Mouse (Mus musculus): ENCODE results near the gene Mccc1. TPM values are rescaled to one million over a fixed set of nuclear protein-coding genes. Genes with fewer than 3 reads are reported as not detected.

Gene Mccc1
- total RNA-seq, 2 experiments from 2014 or later, result 27.2 to 33.1 TPM

- DNase-seq (ENCODE audit: extremely low spot score in 1 of 2, low spot score in 2 of 2), result no peak
- intact Hi-C loops (cut with DNase I), result loop anchor here (5.0 to 10.0 kb wide), 2 partner anchors 92 to 136 kb away; no protein-coding TSS in a partner anchor
Measured at GRCm38 (mm10) chr3:35970441-35970840, 30.0 kb downstream of the Mccc1 start.

GRCm38 (mm10) chr3:35967366-35967921 is 33.0 kb downstream of the Mccc1 start:
- DNase-seq (ENCODE audit: extremely low spot score in 1 of 2, low spot score in 2 of 2), result no peak
- intact Hi-C loops (cut with DNase I), result no loop called here

DNA sequence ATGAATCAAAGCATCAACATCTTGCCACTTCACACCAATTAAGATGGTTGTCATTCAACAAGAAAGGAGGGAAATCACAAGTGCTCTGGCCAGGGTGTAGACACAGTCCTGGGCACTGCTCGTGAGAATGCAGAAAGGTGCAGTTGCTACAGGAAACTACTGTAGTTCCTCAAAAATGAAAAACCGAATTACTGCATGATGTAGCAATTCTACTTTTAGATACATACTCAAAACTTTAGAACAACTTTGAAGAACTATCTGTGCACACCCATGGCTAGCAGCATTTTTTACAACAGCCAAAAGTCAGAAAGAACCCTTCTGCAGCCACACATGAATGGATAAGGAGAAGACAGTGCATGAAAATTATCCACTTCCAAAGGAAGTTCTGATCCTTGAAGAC is 34.0 kb downstream of the Mccc1 start:
- DNase-seq (ENCODE audit: extremely low spot score in 1 of 2, low spot score in 2 of 2), result no peak
- intact Hi-C loops (cut with DNase I), result no loop called here

DNA sequence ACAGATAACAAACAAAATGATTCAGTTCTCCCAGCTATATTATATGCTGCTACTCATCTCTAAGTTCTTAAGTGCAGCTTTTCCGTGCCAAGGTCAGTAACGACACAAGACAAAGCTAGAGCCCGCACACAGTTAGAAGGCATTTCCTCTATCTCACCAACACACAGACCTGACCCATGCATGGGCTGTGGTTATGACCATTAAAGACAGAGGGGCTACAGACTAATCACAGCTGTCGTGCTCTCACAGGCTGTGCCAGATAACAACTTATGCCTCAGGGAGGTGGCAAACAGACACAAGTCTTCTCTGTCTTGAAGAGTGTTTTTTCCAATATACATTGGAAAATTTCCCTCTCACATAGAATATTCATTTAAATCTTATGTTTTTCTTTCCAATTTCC is 35.5 kb downstream of the Mccc1 start:
- intact Hi-C loops (cut with DNase I), result no loop called here
- DNase-seq (ENCODE audit: extremely low spot score in 1 of 2, low spot score in 2 of 2), result no peak

DNA sequence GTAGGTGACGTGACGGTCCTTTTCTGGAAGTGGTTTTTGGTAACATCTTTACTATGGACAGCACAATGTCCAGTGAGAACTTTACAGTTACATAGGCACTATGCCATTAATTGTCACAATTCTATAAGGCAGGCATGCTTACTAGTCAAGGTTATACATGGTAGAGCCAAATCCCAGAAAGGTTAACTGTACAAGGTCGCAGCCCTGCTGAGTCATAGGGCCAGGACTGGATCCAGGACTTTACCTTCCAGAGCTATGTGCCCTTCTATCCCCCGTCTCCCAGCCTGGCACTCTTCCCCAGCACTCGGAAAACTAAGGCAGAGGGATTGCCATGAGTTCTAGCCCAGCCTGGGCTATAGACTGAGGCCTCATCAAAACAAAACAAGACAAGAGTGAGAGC is 36.6 kb downstream of the Mccc1 start:
- DNase-seq (ENCODE audit: extremely low spot score in 1 of 2, low spot score in 2 of 2), result no peak
- intact Hi-C loops (cut with DNase I), result no loop called here

DNA sequence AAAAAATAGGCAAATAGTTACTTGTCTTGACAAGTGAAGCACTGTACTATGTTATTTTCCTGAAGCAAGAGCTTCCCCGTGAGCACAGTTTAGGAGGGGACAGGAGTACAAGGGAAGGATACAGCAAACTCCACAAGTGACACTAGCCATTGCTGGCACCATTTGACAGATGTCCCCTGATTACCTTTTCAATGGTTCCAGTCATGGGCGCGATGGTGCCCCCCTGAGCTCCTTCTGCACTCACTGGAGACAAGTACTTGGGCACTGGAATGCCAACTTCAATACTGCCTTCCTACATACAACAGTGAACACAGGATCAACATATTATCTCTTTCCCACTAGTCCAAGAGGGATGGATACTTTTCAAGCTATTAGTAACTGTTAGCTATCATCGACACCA is 37.1 kb downstream of the Mccc1 start:
- intact Hi-C loops (cut with DNase I), result no loop called here
- no peak for DNase-seq (ENCODE audit: extremely low spot score in 1 of 2, low spot score in 2 of 2)

DNA sequence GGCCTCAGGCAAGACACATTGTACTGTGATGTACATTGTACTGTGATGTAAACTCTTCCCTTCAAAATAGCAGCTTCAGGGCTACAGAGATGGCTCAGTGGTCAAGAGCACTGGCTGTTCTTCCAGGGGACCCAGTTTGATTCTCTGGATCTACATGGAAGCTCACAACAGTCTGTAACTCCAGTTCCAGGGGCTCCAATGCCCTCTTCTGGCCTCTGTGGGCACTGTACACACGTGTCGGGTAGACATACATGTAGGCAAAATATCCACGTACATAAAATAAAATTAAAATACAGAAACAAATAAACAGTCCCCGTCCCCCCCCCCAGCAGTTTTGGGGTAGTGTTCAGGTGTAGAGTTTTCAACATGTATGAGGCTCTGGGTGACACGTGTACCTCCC is 37.5 kb downstream of the Mccc1 start:
- DNase-seq (ENCODE audit: extremely low spot score in 1 of 2, low spot score in 2 of 2), result no peak
- intact Hi-C loops (cut with DNase I), result no loop called here

- intact Hi-C loops (cut with DNase I), result no loop called here
- no peak for DNase-seq (ENCODE audit: extremely low spot score in 1 of 2, low spot score in 2 of 2)
Measured at GRCm38 (mm10) chr3:35957230-35957629, 43.2 kb downstream of the Mccc1 start.

GRCm38 (mm10) chr3:35954901-35955575 is 45.4 kb downstream of the Mccc1 start:
- DNase-seq (ENCODE audit: extremely low spot score in 1 of 2, low spot score in 2 of 2), result no peak
- intact Hi-C loops (cut with DNase I), result no loop called here

DNA sequence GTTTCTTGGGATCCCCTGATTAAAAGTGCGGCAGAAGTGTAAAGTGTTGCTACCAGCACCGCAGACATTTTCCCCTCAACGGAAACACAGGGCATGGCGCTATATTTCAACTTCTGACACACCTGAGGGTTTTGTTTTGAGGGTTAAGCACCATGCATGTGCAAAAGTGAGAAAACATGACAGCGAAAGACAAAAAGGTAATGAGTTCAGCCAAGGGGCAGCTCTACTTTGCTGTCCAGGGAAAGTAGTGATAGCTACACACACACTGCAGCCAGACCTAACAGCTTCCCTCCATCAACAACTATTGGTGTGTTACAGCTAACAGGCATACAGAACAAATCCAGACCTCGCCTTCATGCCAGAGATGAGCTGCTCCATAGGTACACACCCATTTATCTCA is 46.7 kb downstream of the Mccc1 start:
- intact Hi-C loops (cut with DNase I), result no loop called here

GRCm38 (mm10) chr3:35953184-35953583 is 47.3 kb downstream of the Mccc1 start:
- no peak for DNase-seq (ENCODE audit: extremely low spot score in 1 of 2, low spot score in 2 of 2)
- intact Hi-C loops (cut with DNase I), result no loop called here

More for the DNA sequence above, 46.7 kb downstream of the Mccc1 start:
- no peak for DNase-seq (ENCODE audit: extremely low spot score in 1 of 2, low spot score in 2 of 2)

DNA sequence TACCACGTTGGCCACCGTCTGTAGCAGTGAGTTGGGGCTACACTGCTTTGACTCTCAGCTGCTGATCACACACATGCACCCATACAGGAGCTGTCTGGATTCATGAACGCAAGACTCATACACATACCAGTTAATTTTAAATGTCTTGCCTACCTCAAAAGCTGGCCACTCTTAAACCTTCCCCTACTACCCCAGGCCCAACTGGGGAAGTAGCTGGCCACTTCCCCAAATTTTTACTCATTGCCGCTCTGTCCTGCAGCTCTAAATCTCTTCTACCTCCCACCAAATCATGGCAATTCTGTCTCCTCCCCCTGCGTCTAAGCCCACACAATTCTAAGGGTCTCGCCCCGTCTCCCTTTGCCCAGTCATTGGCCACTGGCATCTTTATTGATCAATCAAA is 52.3 kb downstream of the Mccc1 start:
- intact Hi-C loops (cut with DNase I), result no loop called here
- DNase-seq (ENCODE audit: extremely low spot score in 1 of 2, low spot score in 2 of 2), result no peak

DNA sequence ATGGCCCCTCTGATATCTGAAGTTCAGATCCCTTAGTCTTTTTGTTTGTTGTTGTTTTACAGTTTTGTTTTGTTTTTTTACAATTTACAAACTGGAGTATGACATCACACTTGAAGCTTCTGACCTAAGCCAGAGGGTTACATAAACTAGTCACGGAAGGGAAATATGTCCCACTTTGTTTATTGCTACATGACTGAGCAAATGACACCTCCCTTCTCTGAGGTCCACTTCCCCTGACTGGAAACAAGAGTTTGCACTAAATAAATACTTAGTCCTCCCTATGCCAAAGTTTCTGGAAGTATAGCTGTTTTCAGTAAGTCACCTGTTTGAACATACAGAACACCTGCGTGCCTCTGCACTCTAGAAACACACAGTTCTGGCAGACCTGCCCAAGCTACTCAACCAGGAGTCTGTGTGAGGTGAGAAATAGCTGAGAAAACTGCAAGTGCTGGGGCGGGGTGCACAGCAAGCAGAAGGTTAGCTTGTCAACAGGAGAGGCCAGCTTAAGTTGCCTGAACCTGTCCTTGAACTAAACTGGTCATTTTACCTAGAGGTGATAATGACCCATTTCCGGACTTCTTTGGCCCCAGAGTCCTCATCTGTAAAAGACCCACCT is 59.9 kb downstream of the Mccc1 start:
- intact Hi-C loops (cut with DNase I), result no loop called here
- DNase-seq (ENCODE audit: extremely low spot score in 1 of 2, low spot score in 2 of 2), result no peak

DNA sequence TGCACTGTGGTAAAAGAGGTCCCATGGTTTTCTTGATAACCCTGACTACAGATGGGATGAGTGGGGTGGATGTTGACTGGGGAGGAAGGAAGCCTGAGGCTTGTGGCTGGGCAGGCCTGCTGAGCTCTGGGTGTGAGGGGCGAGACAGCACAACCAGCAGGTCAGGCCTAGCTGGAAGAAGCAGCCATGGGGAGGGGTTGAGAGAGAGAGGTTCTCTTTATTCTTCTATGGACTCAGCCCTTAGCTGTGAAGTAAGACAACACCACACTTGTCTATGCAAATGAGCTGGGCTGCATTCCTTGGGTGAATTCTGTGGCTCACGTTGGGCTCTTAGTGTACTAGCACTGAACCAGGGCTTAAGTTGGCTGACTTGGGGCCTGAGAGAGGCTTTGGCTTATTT is 60.4 kb downstream of the Mccc1 start:
- intact Hi-C loops (cut with DNase I), result no loop called here
- no peak for DNase-seq (ENCODE audit: extremely low spot score in 1 of 2, low spot score in 2 of 2)

DNA sequence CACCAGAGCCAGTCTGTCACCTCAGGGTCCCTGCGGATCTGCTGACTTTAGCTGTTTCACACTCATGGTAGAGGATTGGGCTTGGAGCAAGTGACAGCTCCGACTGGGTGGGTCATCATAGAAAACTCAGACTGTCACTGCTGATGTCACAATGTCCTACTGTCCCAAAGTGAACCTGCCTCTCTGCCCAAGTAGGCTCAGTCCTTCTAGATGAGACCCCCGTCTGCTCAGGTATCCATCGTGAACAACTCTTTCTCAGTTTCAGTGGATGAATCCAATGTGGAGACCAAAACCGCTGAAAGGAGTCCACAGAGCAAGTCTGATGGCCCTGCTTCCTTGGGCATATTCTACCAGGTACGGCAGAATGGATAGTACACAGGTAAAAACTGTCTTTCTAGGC is 63.1 kb downstream of the Mccc1 start, which contains the start of gene Dcun1d1:
Gene Dcun1d1, minus strand, starts transcription at position 101 of the 400 bp plus-strand sequence.
- no peak for DNase-seq (ENCODE audit: extremely low spot score in 1 of 2, low spot score in 2 of 2)
- intact Hi-C loops (cut with DNase I), result no loop called here

DNA sequence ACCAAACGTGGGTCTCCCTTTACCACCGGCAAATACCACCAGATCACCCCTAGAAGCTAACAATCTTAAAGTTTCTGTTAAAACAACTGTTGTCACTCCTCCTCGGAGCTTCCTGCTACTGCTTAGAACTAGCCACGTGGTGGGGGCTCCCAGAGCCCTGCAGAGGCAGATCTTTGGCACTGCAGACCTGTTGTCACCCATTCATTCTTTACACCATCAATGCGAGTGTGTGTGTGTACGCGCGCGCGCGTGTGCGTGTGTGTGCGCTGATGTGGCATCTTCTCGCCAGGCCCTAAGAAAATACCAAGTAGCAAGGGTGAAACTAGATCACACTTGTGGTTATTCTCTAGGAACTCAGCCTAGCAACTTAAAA is 67.1 kb downstream of the Mccc1 start:
- peak in 1 of 2 experiments; percentile 33 for DNase-seq (ENCODE audit: extremely low spot score in 1 of 2, low spot score in 2 of 2)
- intact Hi-C loops (cut with DNase I), result no loop called here

- peak; percentile 41 to 89 for DNase-seq (ENCODE audit: extremely low spot score in 1 of 2, low spot score in 2 of 2)
- intact Hi-C loops (cut with DNase I), result no loop called here
Measured at GRCm38 (mm10) chr3:35932735-35933404, 67.6 kb downstream of the Mccc1 start.

DNA sequence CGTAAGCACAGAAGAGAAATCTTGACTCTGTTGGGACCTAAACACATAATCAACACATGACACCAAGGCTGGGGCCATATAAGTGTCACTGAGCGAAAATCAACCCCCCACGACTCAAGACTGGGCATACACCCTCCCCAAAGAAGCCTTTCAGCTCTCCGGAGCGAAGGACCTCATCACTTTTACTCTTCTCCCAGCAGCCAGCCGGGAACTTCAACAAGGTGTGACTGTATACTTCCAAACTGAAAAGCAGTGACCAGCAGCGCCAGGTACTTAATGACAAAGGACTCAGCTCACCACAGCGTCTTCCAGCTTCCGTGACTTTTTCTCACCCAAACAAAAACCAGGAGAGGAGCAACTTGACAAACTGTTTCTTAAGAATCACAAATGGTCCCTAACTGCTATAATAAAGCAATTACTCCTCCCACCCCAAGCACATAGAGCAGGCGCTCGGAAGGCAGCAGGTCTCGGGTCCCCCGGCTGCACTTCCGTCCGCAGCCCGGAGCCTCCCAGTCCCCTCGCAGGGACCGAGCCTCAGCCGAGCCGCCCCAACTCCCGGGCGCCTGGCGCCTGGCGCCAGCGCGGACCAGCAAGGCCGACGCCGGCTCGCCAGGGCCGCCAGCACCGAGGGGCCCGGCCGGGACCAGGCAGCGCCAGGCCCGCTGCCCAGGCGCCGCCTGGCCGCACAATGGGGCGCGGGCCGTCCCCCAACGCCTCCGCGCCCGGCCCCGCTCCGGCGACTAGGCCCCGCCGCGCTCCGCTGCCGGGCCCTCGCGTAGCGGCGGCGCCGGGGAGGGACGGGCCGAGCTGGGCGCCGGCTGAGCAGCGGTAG is 68.4 kb downstream of the Mccc1 start:
- intact Hi-C loops (cut with DNase I), result no loop called here

DNA sequence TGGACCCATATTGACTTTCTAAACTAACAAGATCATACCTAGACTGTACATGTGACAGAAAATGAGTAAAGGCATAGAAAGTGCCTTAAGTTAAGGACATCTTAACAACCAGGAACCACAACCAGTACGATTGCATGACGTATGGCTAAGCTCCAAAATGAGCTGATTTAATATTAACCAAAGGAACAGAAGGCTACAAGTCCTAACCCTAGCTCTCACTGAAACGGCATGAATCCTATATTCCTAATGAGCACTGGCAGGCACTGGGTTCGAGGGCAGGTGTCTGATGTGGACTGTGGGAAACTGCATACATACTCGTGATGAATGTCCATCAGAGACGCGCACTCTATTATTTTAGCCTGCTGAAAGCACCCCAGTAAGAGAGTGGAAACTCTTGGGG is 69.1 kb downstream of the Mccc1 start:
- DNase-seq (ENCODE audit: extremely low spot score in 1 of 2, low spot score in 2 of 2), result no peak
- intact Hi-C loops (cut with DNase I), result no loop called here

More for the DNA sequence above, 68.4 kb downstream of the Mccc1 start:
- peak in 1 of 2 experiments; percentile 78 for DNase-seq (ENCODE audit: extremely low spot score in 1 of 2, low spot score in 2 of 2)
